Mouse (Mus musculus): ENCODE measurements around the gene Trp53i13. TPM values are rescaled to one million over a fixed set of nuclear protein-coding genes. Genes with fewer than 3 reads are reported as not detected.

Gene Trp53i13
- polyA plus RNA-seq, 2 experiments from 2014 or later = 9.8 to 11.2 TPM

GRCm38 (mm10) chr11:77508068-77509021 lies 7.4 kb downstream of the Trp53i13 start:
- ATAC-seq = peak; percentile 80

GRCm38 (mm10) chr11:77507426-77507825 lies 8.4 kb downstream of the Trp53i13 start:
- ATAC-seq = no peak

GRCm38 (mm10) chr11:77506941-77507340 lies 8.8 kb downstream of the Trp53i13 start:
- no peak for ATAC-seq

GRCm38 (mm10) chr11:77506273-77506672 lies 9.5 kb downstream of the Trp53i13 start:
- ATAC-seq = no peak

- ATAC-seq = no peak
These were observed 10.3 kb downstream of the Trp53i13 start for GRCm38 (mm10) chr11:77505291-77505980.

GRCm38 (mm10) chr11:77504377-77504776 lies 11.4 kb downstream of the Trp53i13 start:
- ATAC-seq = no peak

- ATAC-seq = no peak
These were observed 12.3 kb downstream of the Trp53i13 start for GRCm38 (mm10) chr11:77503511-77503910.

- ATAC-seq = no peak
These were observed 13.3 kb downstream of the Trp53i13 start for GRCm38 (mm10) chr11:77502481-77502880.

- ATAC-seq = no peak
These were observed 13.8 kb downstream of the Trp53i13 start for GRCm38 (mm10) chr11:77501971-77502370.

GRCm38 (mm10) chr11:77501392-77501791 lies 14.4 kb downstream of the Trp53i13 start:
- no peak for ATAC-seq

- no peak for ATAC-seq
These were observed 15.1 kb downstream of the Trp53i13 start for GRCm38 (mm10) chr11:77500361-77501325.

GRCm38 (mm10) chr11:77499354-77499753 lies 16.4 kb downstream of the Trp53i13 start:
- no peak for ATAC-seq

- ATAC-seq = no peak
These were observed 17.3 kb downstream of the Trp53i13 start for GRCm38 (mm10) chr11:77498261-77499139.

GRCm38 (mm10) chr11:77497851-77498250 lies 17.9 kb downstream of the Trp53i13 start:
- no peak for ATAC-seq

- no peak for ATAC-seq
These were observed 18.4 kb downstream of the Trp53i13 start for GRCm38 (mm10) chr11:77497341-77497756.

GRCm38 (mm10) chr11:77495507-77495906 lies 20.3 kb downstream of the Trp53i13 start:
- ATAC-seq = no peak

GRCm38 (mm10) chr11:77494782-77495181 lies 21.0 kb downstream of the Trp53i13 start:
- no peak for ATAC-seq

GRCm38 (mm10) chr11:77494344-77494676 lies 21.5 kb downstream of the Trp53i13 start:
- ATAC-seq = no peak

- ATAC-seq = no peak
These were observed 22.1 kb downstream of the Trp53i13 start, which contains the start of gene Git1 for GRCm38 (mm10) chr11:77493512-77494343. Gene Git1, plus strand, starts transcription at chr11:77493562.

GRCm38 (mm10) chr11:77492911-77493332 lies 22.9 kb downstream of the Trp53i13 start:
- ATAC-seq = peak; percentile 75

Data from activated CD4-positive, CD25-positive, alpha-beta regulatory T cell, adult 4 months (primary cell).